Mouse (Mus musculus): Measurements from ENCODE around the gene Ptprj. TPM values are rescaled to one million over a fixed set of nuclear protein-coding genes. Genes with fewer than 3 reads are reported as not detected.

Gene Ptprj
- polyA plus RNA-seq, 1 experiment from 2014 or later: 4.2 TPM

DNA sequence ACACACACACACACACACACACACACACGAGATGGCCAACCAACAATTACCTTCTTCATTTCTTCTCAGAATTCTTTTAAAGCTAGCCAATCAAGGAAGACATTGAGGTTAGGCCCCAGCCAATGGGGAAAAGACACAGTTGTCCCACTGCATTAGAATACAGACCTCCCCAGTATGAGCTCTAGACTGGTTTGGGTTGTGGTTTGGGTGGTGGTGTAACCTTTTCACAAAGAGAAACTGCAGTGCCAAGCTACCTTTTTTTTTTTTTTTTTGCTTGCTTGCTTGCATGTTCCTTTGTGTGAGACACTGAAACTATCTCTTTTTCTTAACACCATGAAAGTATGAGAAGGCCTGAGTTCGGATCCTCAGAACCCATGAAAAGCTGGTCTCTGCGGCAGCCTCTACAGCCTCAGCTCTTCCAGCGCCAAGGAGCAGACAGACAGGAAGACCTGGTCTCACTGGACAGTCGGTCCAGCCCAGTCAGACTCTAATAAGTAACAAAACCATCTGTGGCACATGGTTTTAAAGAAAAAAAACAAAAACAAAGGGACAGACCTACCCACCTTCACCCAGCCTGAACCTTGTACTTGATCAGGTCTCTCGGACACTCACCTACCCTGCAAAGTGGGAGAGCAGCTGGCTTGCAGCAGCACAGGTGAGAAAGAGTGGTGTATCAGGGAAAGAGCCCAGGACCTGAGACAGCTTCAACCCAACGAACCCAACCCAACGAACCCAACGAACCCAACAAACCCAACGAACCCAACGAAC is 92.8 kb downstream of the Ptprj start:
- no peak overlapping the region for H3K9ac ChIP-seq (replicated peaks; ENCODE audit: low read depth)
- H3K36me3 ChIP-seq (ENCODE audit: insufficient read depth, low read length): no peaks in the 10 kb centered on the region
- no peak overlapping the region for H3K27ac ChIP-seq (ENCODE audit: low read length)
- no peak for DNase-seq (ENCODE audit: low spot score)
- ATAC-seq: no peak
- H3K4me3 ChIP-seq (ENCODE audit: low read depth, low read length): no peak overlapping the region
- 86% methylated on average over 11 of the region's 11 CpGs for WGBS
- no peaks in the 10 kb centered on the region for H3K9me3 ChIP-seq (ENCODE audit: low read length)
- TF ChIP-seq EP300 (IDR thresholded peaks at IDR 0.05): no peak
- TF ChIP-seq CTCF (IDR thresholded peaks at IDR 0.05): no peak
- no peak overlapping the region for H3K4me2 ChIP-seq (replicated peaks; ENCODE audit: low read depth, low read length)
- H3K4me1 ChIP-seq (ENCODE audit: insufficient read depth, low read depth, low read length): peaks cover 4% of the 10 kb centered on the region; the same call in 1 of the 2 replicates
- H3K27me3 ChIP-seq (replicated peaks; ENCODE audit: insufficient read depth, low read length): no peaks in the 10 kb centered on the region

DNA sequence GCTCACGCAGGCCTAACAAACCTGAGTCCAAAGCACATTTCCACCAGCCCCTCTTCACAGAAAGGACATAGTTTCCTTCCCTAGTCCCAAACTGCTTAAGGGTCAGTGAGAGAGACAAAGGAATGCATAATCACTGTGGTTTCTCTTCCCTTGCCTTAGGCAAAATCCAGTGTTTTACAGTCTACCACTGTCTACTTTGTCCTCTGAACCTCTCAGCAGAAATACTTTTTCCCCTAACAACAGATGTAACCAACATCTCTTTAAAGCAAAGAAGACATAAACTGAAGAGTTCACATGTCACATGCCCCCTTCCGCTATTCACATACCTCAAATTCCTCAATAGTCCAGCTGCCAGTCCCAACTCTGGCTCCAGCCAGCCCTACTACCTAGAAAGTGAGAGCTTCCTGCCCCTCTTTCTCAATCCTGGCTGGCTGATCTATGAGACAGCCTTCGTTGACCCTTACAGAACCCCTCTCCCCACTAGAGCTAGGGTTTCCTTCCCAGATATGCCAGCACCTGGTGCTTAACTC is 94.2 kb downstream of the Ptprj start:
- Histone ChIP-seq H3K9ac (replicated peaks; ENCODE audit: low read depth) (no peak overlapping the region), H3K4me1 (ENCODE audit: insufficient read depth, low read depth, low read length) (peaks cover 4% of the 10 kb centered on the region; the same call in 1 of the 2 replicates), H3K4me3 (ENCODE audit: low read depth, low read length) (no peak overlapping the region), H3K9me3 (ENCODE audit: low read length) (no peaks in the 10 kb centered on the region), H3K4me2 (replicated peaks; ENCODE audit: low read depth, low read length) (no peak overlapping the region), H3K27ac (ENCODE audit: low read length) (no peak overlapping the region), H3K36me3 (ENCODE audit: insufficient read depth, low read length) (no peaks in the 10 kb centered on the region), H3K27me3 (replicated peaks; ENCODE audit: insufficient read depth, low read length) (no peaks in the 10 kb centered on the region)
- TF ChIP-seq CTCF (IDR thresholded peaks at IDR 0.05) (no peak), EP300 (IDR thresholded peaks at IDR 0.05) (no peak)
- ATAC-seq (no peak; the same call in 1 of the 2 replicates), DNase-seq (ENCODE audit: low spot score) (no peak)
- WGBS: 38% methylated on average over 3 of the region's 3 CpGs

DNA sequence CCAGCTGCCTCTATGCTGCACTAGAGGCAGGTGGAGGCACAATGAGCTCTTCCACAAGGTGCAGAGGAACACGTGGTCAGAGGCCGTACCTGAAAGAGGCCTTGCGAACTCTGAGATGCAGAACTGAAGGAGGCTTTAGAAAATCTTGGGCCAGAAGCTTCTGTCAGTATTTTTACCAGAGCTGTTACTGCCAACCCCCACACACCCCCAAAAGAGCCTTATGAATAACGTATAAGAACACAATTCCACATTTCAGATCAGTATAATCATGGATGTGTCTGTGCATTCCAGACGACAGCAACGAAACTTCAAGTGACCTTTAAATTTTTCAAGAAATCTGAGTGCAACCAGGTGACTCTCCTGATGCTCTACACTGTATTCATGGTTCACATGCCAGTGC is 98.9 kb downstream of the Ptprj start:
- ATAC-seq (no peak), DNase-seq (ENCODE audit: low spot score) (no peak)
- H3K36me3 ChIP-seq (ENCODE audit: insufficient read depth, low read length): no peaks in the 10 kb centered on the region
- no peaks in the 10 kb centered on the region for H3K9me3 ChIP-seq (ENCODE audit: low read length)
- 67% methylated on average over 6 of the region's 6 CpGs for WGBS
- H3K27me3 ChIP-seq (replicated peaks; ENCODE audit: insufficient read depth, low read length): no peaks in the 10 kb centered on the region
- no peak for TF ChIP-seq EP300 (IDR thresholded peaks at IDR 0.05)
- no peak for TF ChIP-seq CTCF (IDR thresholded peaks at IDR 0.05)
- H3K9ac ChIP-seq (replicated peaks; ENCODE audit: low read depth): no peak overlapping the region
- no peak overlapping the region for H3K4me3 ChIP-seq (ENCODE audit: low read depth, low read length)
- H3K4me1 ChIP-seq (ENCODE audit: insufficient read depth, low read depth, low read length): peaks cover 3% of the 10 kb centered on the region; the same call in 1 of the 2 replicates
- H3K27ac ChIP-seq (ENCODE audit: low read length): no peak overlapping the region
- no peak overlapping the region for H3K4me2 ChIP-seq (replicated peaks; ENCODE audit: low read depth, low read length)

DNA sequence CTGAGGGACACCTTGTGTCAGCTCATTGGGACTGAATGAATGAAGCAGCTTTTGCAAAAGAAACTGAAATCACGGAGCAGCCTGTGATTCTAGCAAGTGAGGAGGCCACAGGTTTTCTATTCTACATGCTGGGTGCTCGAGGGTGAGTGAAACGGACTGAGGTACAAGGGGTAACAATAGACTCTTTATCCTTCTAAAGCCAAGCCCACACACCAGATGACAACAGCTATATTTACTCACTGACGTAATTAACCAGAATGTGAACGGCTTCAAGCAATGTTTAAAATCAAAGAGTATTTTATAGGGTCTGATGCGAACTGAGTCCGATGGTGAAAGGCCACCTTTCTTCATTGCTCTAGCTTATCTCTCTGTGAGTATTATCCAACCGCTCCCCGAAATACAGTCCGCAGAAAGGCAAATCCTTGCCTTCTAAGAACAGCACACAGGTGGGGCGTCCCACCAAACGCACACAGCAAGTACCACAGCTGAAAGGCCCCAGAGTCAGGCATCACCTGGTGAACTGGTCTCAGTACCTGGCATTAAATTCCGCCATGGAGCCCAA is 99.6 kb downstream of the Ptprj start:
- H3K9ac ChIP-seq (replicated peaks; ENCODE audit: low read depth): no peak overlapping the region
- no peak overlapping the region for H3K27ac ChIP-seq (ENCODE audit: low read length)
- no peaks in the 10 kb centered on the region for H3K27me3 ChIP-seq (replicated peaks; ENCODE audit: insufficient read depth, low read length)
- ATAC-seq (no peak), DNase-seq (ENCODE audit: low spot score) (no peak)
- H3K4me3 ChIP-seq (ENCODE audit: low read depth, low read length): no peak overlapping the region
- H3K9me3 ChIP-seq (ENCODE audit: low read length): no peaks in the 10 kb centered on the region
- WGBS: 62% methylated on average over 13 of the region's 13 CpGs
- TF ChIP-seq EP300 (IDR thresholded peaks at IDR 0.05) (no peak), CTCF (IDR thresholded peaks at IDR 0.05) (no peak)
- H3K36me3 ChIP-seq (ENCODE audit: insufficient read depth, low read length): no peaks in the 10 kb centered on the region
- H3K4me1 ChIP-seq (ENCODE audit: insufficient read depth, low read depth, low read length): no peaks in the 10 kb centered on the region
- H3K4me2 ChIP-seq (replicated peaks; ENCODE audit: low read depth, low read length): no peak overlapping the region

DNA sequence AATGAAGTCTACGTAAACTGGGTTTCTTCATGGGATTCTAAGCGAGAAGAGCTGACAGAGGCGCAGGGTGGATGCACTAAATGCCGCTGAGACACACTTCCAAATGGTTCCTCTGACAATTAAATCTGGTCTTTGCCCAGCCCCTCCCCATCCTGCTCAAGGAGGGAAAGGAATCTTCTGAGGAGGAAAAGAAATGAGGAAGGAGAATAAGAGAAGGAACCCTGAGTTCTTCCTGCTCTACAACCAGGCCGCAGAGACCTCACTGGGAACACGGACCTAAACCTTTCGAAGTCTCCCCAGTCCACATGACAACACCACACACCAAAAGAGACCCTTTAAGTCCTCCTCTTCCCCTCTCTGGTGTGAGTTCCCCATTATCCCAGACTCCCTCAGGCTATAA is 101.9 kb downstream of the Ptprj start:
- no peak for DNase-seq (ENCODE audit: low spot score)
- Histone ChIP-seq H3K9me3 (ENCODE audit: low read length) (no peaks in the 10 kb centered on the region), H3K4me2 (replicated peaks; ENCODE audit: low read depth, low read length) (no peak overlapping the region), H3K9ac (replicated peaks; ENCODE audit: low read depth) (no peak overlapping the region), H3K27ac (ENCODE audit: low read length) (no peak overlapping the region), H3K4me3 (ENCODE audit: low read depth, low read length) (no peak overlapping the region), H3K27me3 (replicated peaks; ENCODE audit: insufficient read depth, low read length) (no peaks in the 10 kb centered on the region), H3K36me3 (ENCODE audit: insufficient read depth, low read length) (no peaks in the 10 kb centered on the region), H3K4me1 (ENCODE audit: insufficient read depth, low read depth, low read length) (no peaks in the 10 kb centered on the region)
- TF ChIP-seq CTCF (IDR thresholded peaks at IDR 0.05) (no peak), EP300 (IDR thresholded peaks at IDR 0.05) (no peak)
- WGBS: 75% methylated on average over 7 of the region's 7 CpGs
- no peak for ATAC-seq

DNA sequence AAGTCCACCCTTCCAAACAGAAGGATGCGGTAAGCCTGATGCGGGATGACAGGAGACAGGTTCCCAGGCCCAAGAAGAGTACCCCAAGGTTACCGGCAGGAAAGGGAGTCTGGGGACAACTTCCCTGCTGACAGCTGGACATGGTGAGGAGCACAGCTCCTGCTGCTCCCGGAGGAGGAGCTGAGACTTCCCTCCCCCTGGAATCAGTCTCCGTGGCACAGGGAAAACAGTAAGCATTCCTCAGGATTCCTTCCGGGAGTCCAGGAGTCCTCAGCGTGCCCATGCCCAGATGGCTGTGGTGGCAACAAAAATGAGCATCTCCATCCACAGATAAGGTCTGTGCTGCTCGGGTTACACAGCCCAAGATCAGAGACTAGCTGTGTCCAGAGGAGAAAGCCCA is 102.8 kb downstream of the Ptprj start:
- H3K27me3 ChIP-seq (replicated peaks; ENCODE audit: insufficient read depth, low read length): no peaks in the 10 kb centered on the region
- no peak overlapping the region for H3K9ac ChIP-seq (replicated peaks; ENCODE audit: low read depth)
- H3K4me1 ChIP-seq (ENCODE audit: insufficient read depth, low read depth, low read length): no peaks in the 10 kb centered on the region
- no peak overlapping the region for H3K4me3 ChIP-seq (ENCODE audit: low read depth, low read length)
- no peak overlapping the region for H3K4me2 ChIP-seq (replicated peaks; ENCODE audit: low read depth, low read length)
- 38% methylated on average over 8 of the region's 8 CpGs for WGBS
- TF ChIP-seq EP300 (IDR thresholded peaks at IDR 0.05) (no peak), CTCF (IDR thresholded peaks at IDR 0.05) (no peak)
- DNase-seq (ENCODE audit: low spot score) (no peak), ATAC-seq (no peak)
- H3K27ac ChIP-seq (ENCODE audit: low read length): no peak overlapping the region
- H3K9me3 ChIP-seq (ENCODE audit: low read length): no peaks in the 10 kb centered on the region
- no peaks in the 10 kb centered on the region for H3K36me3 ChIP-seq (ENCODE audit: insufficient read depth, low read length)

All from lung, postnatal 0 days (tissue).